Mouse (Mus musculus): ENCODE results near the gene Gm30302. TPM values are rescaled to one million over a fixed set of nuclear protein-coding genes. Genes with fewer than 3 reads are reported as not detected.

Gm30302 gene
- total and polyA plus RNA-seq, 2 experiments from 2014 or later = 0.25 TPM; not detected in 1

GRCm38 (mm10) chr13:49738011-49738410, 60.8 kb downstream of the Gm30302 start:
- H3K9ac ChIP-seq (replicated peaks; ENCODE audit: low read depth, low read length) = no peak overlapping the region
- no peaks in the 10 kb centered on the region for H3K9me3 ChIP-seq (replicated peaks; ENCODE audit: control insufficient read depth, low read length)
- H3K27ac ChIP-seq (ENCODE audit: low read depth) = no peak overlapping the region
- no peak for ATAC-seq (ENCODE audit: insufficient read depth, low read depth)
- H3K27me3 ChIP-seq (ENCODE audit: control insufficient read depth, insufficient read depth, low read length) = no peaks in the 10 kb centered on the region
- WGBS = 81% methylated on average over 2 of the region's 2 CpGs
- H3K36me3 ChIP-seq (replicated peaks; ENCODE audit: control insufficient read depth, insufficient read depth, low read length) = peaks cover 28% of the 10 kb centered on the region
- TF ChIP-seq EP300 (IDR thresholded peaks at IDR 0.05; ENCODE audit: low read depth) (no peak), CTCF (IDR thresholded peaks at IDR 0.05; ENCODE audit: low read depth) (no peak)
- H3K4me1 ChIP-seq (ENCODE audit: control insufficient read depth, insufficient read depth) = no peaks in the 10 kb centered on the region
- no peak overlapping the region for H3K4me2 ChIP-seq (ENCODE audit: low read depth, low read length)
- H3K4me3 ChIP-seq (ENCODE audit: low read depth, low read length) = no peak overlapping the region
- no peak for DNase-seq (ENCODE audit: low spot score)

GRCm38 (mm10) chr13:49736430-49736829, 62.4 kb downstream of the Gm30302 start:
- DNase-seq (ENCODE audit: low spot score) = no peak
- Histone ChIP-seq H3K36me3 (replicated peaks; ENCODE audit: control insufficient read depth, insufficient read depth, low read length) (peaks cover 44% of the 10 kb centered on the region), H3K9ac (replicated peaks; ENCODE audit: low read depth, low read length) (no peak overlapping the region), H3K9me3 (replicated peaks; ENCODE audit: control insufficient read depth, low read length) (no peaks in the 10 kb centered on the region), H3K4me3 (ENCODE audit: low read depth, low read length) (no peak overlapping the region), H3K4me2 (ENCODE audit: low read depth, low read length) (no peak overlapping the region), H3K27me3 (ENCODE audit: control insufficient read depth, insufficient read depth, low read length) (no peaks in the 10 kb centered on the region), H3K4me1 (ENCODE audit: control insufficient read depth, insufficient read depth) (no peaks in the 10 kb centered on the region), H3K27ac (ENCODE audit: low read depth) (no peak overlapping the region)
- TF ChIP-seq EP300 (IDR thresholded peaks at IDR 0.05; ENCODE audit: low read depth) (no peak), CTCF (IDR thresholded peaks at IDR 0.05; ENCODE audit: low read depth) (no peak)
- 88% methylated on average over 2 of the region's 2 CpGs for WGBS
- ATAC-seq (ENCODE audit: insufficient read depth, low read depth) = no peak

Other genes with a start within 250 kb of the Gm30302 start
- gene Omd, start 216.5 kb downstream of the Gm30302 start, total RNA-seq (2014; rRNA removed; ENCODE audit: low replicate concordance) = not detected in 2 replicates
- 0.43 and 0.59 TPM in 2 replicates for gene Omd, start 216.5 kb downstream of the Gm30302 start, polyA plus RNA-seq (2015; fragmentation: Nextera tagmentation; extraction: Ambion mirVana)
- gene Ogn, start 191.0 kb downstream of the Gm30302 start, total RNA-seq (2014; rRNA removed; ENCODE audit: low replicate concordance) = 47.4 and 71.8 TPM in 2 replicates
- gene Ogn, start 191.0 kb downstream of the Gm30302 start, polyA plus RNA-seq (2015; fragmentation: Nextera tagmentation; extraction: Ambion mirVana) = 60.5 and 61.7 TPM in 2 replicates
- 2.1 and 15.8 TPM in 2 replicates for gene Cenpp, start 146.2 kb downstream of the Gm30302 start, total RNA-seq (2014; rRNA removed; ENCODE audit: low replicate concordance)
- 16.1 and 16.2 TPM in 2 replicates for gene Cenpp, start 146.2 kb downstream of the Gm30302 start, polyA plus RNA-seq (2015; fragmentation: Nextera tagmentation; extraction: Ambion mirVana)
- gene Nol8, start 145.9 kb downstream of the Gm30302 start, total RNA-seq (2014; rRNA removed; ENCODE audit: low replicate concordance) = 3.1 and 6.0 TPM in 2 replicates
- 10.5 and 10.9 TPM in 2 replicates for gene Nol8, start 145.9 kb downstream of the Gm30302 start, polyA plus RNA-seq (2015; fragmentation: Nextera tagmentation; extraction: Ambion mirVana)
- 27.8 and 34.2 TPM in 2 replicates for gene Iars, start 116.9 kb downstream of the Gm30302 start, total RNA-seq (2014; rRNA removed; ENCODE audit: low replicate concordance)
- 22.1 and 24.9 TPM in 2 replicates for gene Iars, start 116.9 kb downstream of the Gm30302 start, polyA plus RNA-seq (2015; fragmentation: Nextera tagmentation; extraction: Ambion mirVana)

Data from heart, postnatal 0 days (tissue).